Mouse (Mus musculus) G1E (cell line): ENCODE data around the gene Gpr25.

Experiments
- CTCF ChIP-seq: IDR thresholded peaks from 2 replicates; pipeline ENCODE4 v1.5.1; 2012; ENCODE audit warnings: low read depth, low read length, inconsistent platforms, mixed read lengths
- POLR2AphosphoS5 ChIP-seq: IDR thresholded peaks from 2 replicates; pipeline ENCODE4 v1.6.1; 2012; ENCODE audit warnings: low read depth, low read length, inconsistent platforms; ENCODE audit not compliant: insufficient replicate concordance

GRCm38 (mm10) chr1:136249662-136250061 is 11.0 kb downstream of the Gpr25 start:
- TF ChIP-seq CTCF (no peak), POLR2AphosphoS5 (no peak)
